Mouse (Mus musculus): Measurements from ENCODE around the gene Mxi1. TPM values are rescaled to one million over a fixed set of nuclear protein-coding genes. Genes with fewer than 3 reads are reported as not detected.

Gene Mxi1
- total and polyA plus RNA-seq, 3 experiments, result 29.0 to 60.9 TPM; not detected in 1

DNA sequence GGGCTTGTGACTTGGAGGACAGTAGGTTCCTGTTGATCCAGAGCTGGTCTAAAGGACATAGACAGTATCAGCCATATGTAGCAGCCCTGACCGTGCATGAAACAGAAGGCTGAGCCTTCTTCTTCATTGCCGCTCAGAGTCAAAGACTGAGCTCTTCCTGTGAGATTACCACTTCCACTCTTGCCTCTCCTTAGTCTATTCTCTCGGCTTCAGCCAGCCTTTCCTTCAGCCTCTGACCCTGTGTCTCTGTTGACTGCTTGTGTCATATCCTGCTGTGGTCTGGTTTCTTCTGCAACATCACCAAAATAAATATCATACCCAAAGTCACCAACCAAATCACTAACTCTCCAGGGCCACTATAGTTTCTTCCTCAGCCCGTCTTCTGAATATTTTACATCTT lies 88.9 kb downstream of the Mxi1 start:
- TF ChIP-seq MAFK (IDR thresholded peaks at IDR 0.05; ENCODE audit: borderline replicate concordance, low read depth, low read length), result no peak
- no peak for TF ChIP-seq POLR2AphosphoS5 (IDR thresholded peaks at IDR 0.05; ENCODE audit: borderline replicate concordance, low read depth, low read length)
- no peak for TF ChIP-seq MAZ (IDR thresholded peaks at IDR 0.05; ENCODE audit: low read depth, low read length)
- no peak for TF ChIP-seq MYC (IDR thresholded peaks at IDR 0.05; ENCODE audit: low read depth, low read length)
- TF ChIP-seq POLR2AphosphoS2 (IDR thresholded peaks at IDR 0.05; ENCODE audit: low read length), result no peak
- no peak for TF ChIP-seq ZKSCAN1 (IDR thresholded peaks at IDR 0.05; ENCODE audit: low read depth, low read length)
- no peak for TF ChIP-seq MEF2A (IDR thresholded peaks at IDR 0.05; ENCODE audit: extremely low read depth, insufficient replicate concordance, low read depth, low read length, poor library complexity, severe bottlenecking)
- no peak for TF ChIP-seq RCOR1 (IDR thresholded peaks at IDR 0.05; ENCODE audit: low read depth, low read length)
- TF ChIP-seq TCF12 (IDR thresholded peaks at IDR 0.05; ENCODE audit: low read depth, low read length), result no peak
- TF ChIP-seq HCFC1 (IDR thresholded peaks at IDR 0.05; ENCODE audit: low read depth, low read length), result no peak
- no peak for TF ChIP-seq USF2 (IDR thresholded peaks at IDR 0.05; ENCODE audit: borderline replicate concordance in 1 of 2, insufficient read depth in 1 of 2, low read depth in 1 of 2, low read length in 2 of 2)
- TF ChIP-seq TBP (IDR thresholded peaks at IDR 0.05; ENCODE audit: low read depth, low read length), result no peak
- TF ChIP-seq KAT2A (conservative IDR thresholded peaks at IDR 0.05; ENCODE audit: low read depth, low read length), result no peak
- TF ChIP-seq ZC3H11A (IDR thresholded peaks at IDR 0.05; ENCODE audit: low read depth, low read length), result no peak
- TF ChIP-seq SIN3A (IDR thresholded peaks at IDR 0.05; ENCODE audit: low read length), result no peak
- TF ChIP-seq MYB (IDR thresholded peaks at IDR 0.05; ENCODE audit: low read depth, low read length), result no peak
- TF ChIP-seq RAD21 (IDR thresholded peaks at IDR 0.05; ENCODE audit: low read depth, low read length), result no peak
- TF ChIP-seq ZMIZ1 (IDR thresholded peaks at IDR 0.05; ENCODE audit: low read depth, low read length), result no peak
- TF ChIP-seq CHD1 (IDR thresholded peaks at IDR 0.05; ENCODE audit: low read depth, low read length), result no peak
- H3K4me3 ChIP-seq (ENCODE audit: control insufficient read depth in 1 of 2, insufficient read depth in 1 of 2, low read depth in 2 of 2, low read length in 2 of 2), result no peak overlapping the region
- no peaks in the 10 kb centered on the region for H3K79me2 ChIP-seq (ENCODE audit: control insufficient read depth, insufficient read depth, low read length, poor library complexity)
- no peaks in the 10 kb centered on the region for H3K27me3 ChIP-seq (ENCODE audit: control insufficient read depth in 1 of 2, insufficient read depth in 2 of 2, low read length in 2 of 2)
- DNase-seq (ENCODE audit: low read depth, low spot score), result no peak
- no peak overlapping the region for H3K9ac ChIP-seq (ENCODE audit: control insufficient read depth, low read depth, low read length, poor library complexity, severe bottlenecking)
- H3K27ac ChIP-seq (ENCODE audit: control insufficient read depth, low read depth, low read length), result no peak overlapping the region
- peaks cover 2 to 11% of the 10 kb centered on the region in 2 experiments; a peak in 3 of 4 replicates for H3K4me1 ChIP-seq (ENCODE audit: control insufficient read depth in 1 of 2, insufficient read depth in 2 of 2, low read length in 2 of 2)
- no peaks in the 10 kb centered on the region for H3K9me3 ChIP-seq (replicated peaks; ENCODE audit: insufficient read depth, low read length)
- peaks cover 0 to 8% of the 10 kb centered on the region in 2 experiments; a peak in 2 of 4 replicates for H3K36me3 ChIP-seq (ENCODE audit: control insufficient read depth in 1 of 2, insufficient read depth in 2 of 2, low read length in 2 of 2)
